Mouse (Mus musculus) splenic B cell, adult 2 months (primary cell): ENCODE results near the gene Zfp26.

Experiments used
- DNase-seq: peaks from one replicate; pipeline ENCODE4 v3.0.0-alpha.2; 2011; ENCODE audit warnings: low read depth, low spot score
- H3K27me3 ChIP-seq: 2 replicates; pipeline ENCODE4 v1.6.1; 2012; ENCODE audit warnings: mild to moderate bottlenecking, low read length, moderate library complexity, mixed read lengths; ENCODE audit not compliant: control insufficient read depth, poor library complexity, insufficient read depth, severe bottlenecking
- H3K36me3 ChIP-seq: 2 replicates; pipeline ENCODE4 v1.6.1; 2012; ENCODE audit warnings: mild to moderate bottlenecking, low read length, moderate library complexity, mixed read lengths; ENCODE audit not compliant: control insufficient read depth, poor library complexity, insufficient read depth, severe bottlenecking

Zfp26 gene

GRCm38 (mm10) chr9:20459377-20460317 lies at the start of gene Zfp26:
Gene Zfp26 (minus strand): TSS chr9:20460162.
- H3K36me3 ChIP-seq: no peaks in the 10 kb centered on the region
- H3K27me3 ChIP-seq: no peaks in the 10 kb centered on the region
- peak; percentile 80 for DNase-seq

GRCm38 (mm10) chr9:20509676-20510075 lies 49.7 kb upstream of the Zfp26 start:
- H3K36me3 ChIP-seq: no peaks in the 10 kb centered on the region
- DNase-seq: no peak

GRCm38 (mm10) chr9:20504801-20505200 lies 44.8 kb upstream of the Zfp26 start:
- DNase-seq: no peak
- peaks cover 4% of the 10 kb centered on the region for H3K36me3 ChIP-seq
- H3K27me3 ChIP-seq: no peaks in the 10 kb centered on the region

More at GRCm38 (mm10) chr9:20509676-20510075, 49.7 kb upstream of the Zfp26 start:
- H3K27me3 ChIP-seq: no peaks in the 10 kb centered on the region

GRCm38 (mm10) chr9:20493281-20493680 lies 33.3 kb upstream of the Zfp26 start:
- Histone ChIP-seq H3K36me3 (0 out of 2 replicates have a peak, but pooled peaks cover 3% of the 10 kb centered on the region), H3K27me3 (no peaks in the 10 kb centered on the region)
- DNase-seq: peak; percentile 36

- no peaks in the 10 kb centered on the region for H3K27me3 ChIP-seq
- 0 out of 2 replicates have a peak, but pooled peaks cover 1% of the 10 kb centered on the region for H3K36me3 ChIP-seq
- peak; percentile 92 for DNase-seq
Measured at GRCm38 (mm10) chr9:20492527-20493233, 32.7 kb upstream of the Zfp26 start, which contains the start of gene Zfp426. Gene Zfp426 (minus strand): TSS chr9:20492746.

- Histone ChIP-seq H3K36me3 (no peaks in the 10 kb centered on the region), H3K27me3 (no peaks in the 10 kb centered on the region)
- peak; percentile 1 for DNase-seq
Measured at GRCm38 (mm10) chr9:20491858-20492526, 32.0 kb upstream of the Zfp26 start.

- Histone ChIP-seq H3K27me3 (no peaks in the 10 kb centered on the region), H3K36me3 (peaks cover 2% of the 10 kb centered on the region; the same call in 1 of the 2 replicates)
- DNase-seq: no peak
Measured at GRCm38 (mm10) chr9:20489536-20489935, 29.6 kb upstream of the Zfp26 start.

- Histone ChIP-seq H3K27me3 (no peaks in the 10 kb centered on the region), H3K36me3 (peaks cover 4% of the 10 kb centered on the region; the same call in 1 of the 2 replicates)
- DNase-seq: no peak
Measured at GRCm38 (mm10) chr9:20479396-20479795, 19.4 kb upstream of the Zfp26 start.

GRCm38 (mm10) chr9:20476632-20477031 lies 16.7 kb upstream of the Zfp26 start:
- no peak for DNase-seq
- Histone ChIP-seq H3K36me3 (peaks cover 14% of the 10 kb centered on the region; the same call in 1 of the 2 replicates), H3K27me3 (no peaks in the 10 kb centered on the region)

GRCm38 (mm10) chr9:20466761-20467442 lies 6.9 kb upstream of the Zfp26 start:
- Histone ChIP-seq H3K36me3 (peaks cover 14% of the 10 kb centered on the region), H3K27me3 (no peaks in the 10 kb centered on the region; the same call in 1 of the 2 replicates)
- peak; percentile 85 for DNase-seq

- DNase-seq: no peak
Measured at GRCm38 (mm10) chr9:20453647-20454046, 6.3 kb downstream of the Zfp26 start.

GRCm38 (mm10) chr9:20451493-20451892 lies 8.5 kb downstream of the Zfp26 start:
- 0 out of 2 replicates have a peak, but pooled peaks cover 1% of the 10 kb centered on the region for H3K36me3 ChIP-seq
- no peak for DNase-seq

More at GRCm38 (mm10) chr9:20453647-20454046, 6.3 kb downstream of the Zfp26 start:
- Histone ChIP-seq H3K27me3 (no peaks in the 10 kb centered on the region), H3K36me3 (0 out of 2 replicates have a peak, but pooled peaks cover 1% of the 10 kb centered on the region)

GRCm38 (mm10) chr9:20443183-20443783 lies 16.7 kb downstream of the Zfp26 start:
- DNase-seq: no peak
- H3K27me3 ChIP-seq: no peaks in the 10 kb centered on the region
- peaks cover 33% of the 10 kb centered on the region for H3K36me3 ChIP-seq

More at GRCm38 (mm10) chr9:20451493-20451892, 8.5 kb downstream of the Zfp26 start:
- H3K27me3 ChIP-seq: no peaks in the 10 kb centered on the region
